ENCODE assay signal across 7 mouse cellular contexts in genomic region chr9:70111869-70112286, GRCm38 (mm10). TPM values are rescaled to one million over a fixed set of nuclear protein-coding genes. Genes with fewer than 3 reads are reported as not detected.
DNase-seq lines count a peak whose midpoint lies in the region; ATAC-seq lines count a peak whose summit lies in the region.

No protein-coding gene starts in this region.

- H3K4me2 ChIP-seq in forebrain, embryonic 13.5 days, result peak overlapping the region; percentile 55
- peak overlapping the region; percentile 53 for H3K4me2 ChIP-seq in limb, embryonic 11.5 days (ENCODE audit: low read depth, severe bottlenecking)
- peak overlapping the region; percentile 46 for H3K4me2 ChIP-seq in stomach, embryonic 16.5 days (ENCODE audit: low read depth, low read length)

- DNase-seq in limb, embryonic 11.5 days (ENCODE audit: low spot score), result peak; percentile 52
- no peak for DNase-seq in frontal cortex, postnatal 25 days (ENCODE audit: low spot score in 2 of 2)
- DNase-seq in layer of hippocampus, adult 11-12 months (ENCODE audit: low spot score), result no peak

- no peaks in the 10 kb centered on the region for H3K9me3 ChIP-seq in megakaryocyte, embryonic 14.5 days
- no peaks in the 10 kb centered on the region for H3K9me3 ChIP-seq in forebrain, embryonic 13.5 days (replicated peaks)
- H3K9me3 ChIP-seq in limb, embryonic 11.5 days (ENCODE audit: control insufficient read depth, low read length), result no peaks in the 10 kb centered on the region
- H3K9me3 ChIP-seq in stomach, embryonic 16.5 days (replicated peaks; ENCODE audit: control insufficient read depth, low read length), result no peaks in the 10 kb centered on the region

- peak overlapping the region; percentile 48 for H3K9ac ChIP-seq in forebrain, embryonic 13.5 days
- peak overlapping the region; percentile 40; the same call in 1 of the 2 replicates for H3K9ac ChIP-seq in limb, embryonic 11.5 days (ENCODE audit: low read length)
- peak overlapping the region; percentile 33; the same call in 1 of the 2 replicates for H3K9ac ChIP-seq in stomach, embryonic 16.5 days (ENCODE audit: low read length)

- H3K36me3 ChIP-seq in megakaryocyte, embryonic 14.5 days (replicated peaks; ENCODE audit: low read length), result no peaks in the 10 kb centered on the region
- H3K36me3 ChIP-seq in forebrain, embryonic 13.5 days (ENCODE audit: poor library complexity, severe bottlenecking), result no peaks in the 10 kb centered on the region
- no peaks in the 10 kb centered on the region for H3K36me3 ChIP-seq in limb, embryonic 11.5 days (ENCODE audit: control insufficient read depth, insufficient read depth, low read length)
- H3K36me3 ChIP-seq in stomach, embryonic 16.5 days (ENCODE audit: control insufficient read depth, insufficient read depth, low read length), result no peaks in the 10 kb centered on the region

- 1% methylated on average over 10 of the region's 10 CpGs for WGBS in forebrain, embryonic 13.5 days
- WGBS in limb, embryonic 11.5 days, result 4% methylated on average over 10 of the region's 10 CpGs
- 5% methylated on average over 10 of the region's 10 CpGs for WGBS in stomach, embryonic 16.5 days

- H3K4me1 ChIP-seq in megakaryocyte, embryonic 14.5 days, result no peaks in the 10 kb centered on the region; the same call in 1 of the 2 replicates
- peaks cover 19% of the 10 kb centered on the region for H3K4me1 ChIP-seq in forebrain, embryonic 13.5 days
- H3K4me1 ChIP-seq in limb, embryonic 11.5 days (ENCODE audit: control insufficient read depth, insufficient read depth, low read length), result no peaks in the 10 kb centered on the region
- H3K4me1 ChIP-seq in stomach, embryonic 16.5 days (ENCODE audit: control insufficient read depth, insufficient read depth, low read length), result peaks cover 6% of the 10 kb centered on the region; the same call in 1 of the 2 replicates

- no peak for ATAC-seq in megakaryocyte, adult 5-6 weeks (ENCODE audit: poor library complexity, severe bottlenecking)
- peak; percentile 78 for ATAC-seq in forebrain, embryonic 13.5 days
- ATAC-seq in limb, embryonic 11.5 days (ENCODE audit: insufficient number of reproducible peaks, low FRiP score, low TSS enrichment, low read depth), result 0 out of 2 replicates have a peak, but pooled peaks have one; percentile 54
- 0 out of 2 replicates have a peak, but pooled peaks have one; percentile 23 for ATAC-seq in stomach, embryonic 16.5 days (ENCODE audit: insufficient read depth, low FRiP score)

- peak overlapping the region; percentile 1 for H3K4me3 ChIP-seq in megakaryocyte, embryonic 14.5 days (replicated peaks)
- peak overlapping the region; percentile 23 for H3K4me3 ChIP-seq in forebrain, embryonic 13.5 days
- peak overlapping the region; percentile 17; the same call in 1 of the 2 replicates for H3K4me3 ChIP-seq in limb, embryonic 11.5 days (ENCODE audit: low read depth, low read length)
- peak overlapping the region; percentile 19; the same call in 1 of the 2 replicates for H3K4me3 ChIP-seq in stomach, embryonic 16.5 days (replicated peaks; ENCODE audit: low read length)

- peaks cover 46% of the 10 kb centered on the region for H3K27me3 ChIP-seq in megakaryocyte, embryonic 14.5 days (replicated peaks)
- H3K27me3 ChIP-seq in forebrain, embryonic 13.5 days, result no peaks in the 10 kb centered on the region
- H3K27me3 ChIP-seq in limb, embryonic 11.5 days (ENCODE audit: control insufficient read depth, insufficient read depth, low read length), result no peaks in the 10 kb centered on the region
- no peaks in the 10 kb centered on the region for H3K27me3 ChIP-seq in stomach, embryonic 16.5 days (ENCODE audit: control insufficient read depth, insufficient read depth, low read length)

- H3K27ac ChIP-seq in forebrain, embryonic 13.5 days, result no peak overlapping the region
- no peak overlapping the region for H3K27ac ChIP-seq in limb, embryonic 11.5 days (replicated peaks; ENCODE audit: low read depth, low read length)
- no peak overlapping the region for H3K27ac ChIP-seq in stomach, embryonic 16.5 days (ENCODE audit: low read length)

RNA-seq across cellular contexts. Expression of gene Fam81a, which starts 30.5 kb away (rescaled TPM):
- not detected in 2 replicates for polyA plus RNA-seq in megakaryocyte, embryonic 14.5 days (2012; ENCODE audit: insufficient read depth, low replicate concordance)
- not detected in 2 replicates for total RNA-seq in megakaryocyte, adult 5-6 weeks (2015)
- total RNA-seq in megakaryocyte, adult 5-6 weeks (2017), result 0.07 TPM in 1 of 2 replicates, not detected in the other
- polyA plus RNA-seq in forebrain, embryonic 13.5 days (2015; fragmentation: Nextera tagmentation; extraction: Ambion mirVana), result 5.1 and 8.0 TPM in 2 replicates
- 1.7 and 2.3 TPM in 2 replicates for polyA plus RNA-seq in limb, embryonic 11.5 days (2014; fragmentation: Nextera tagmentation; extraction: Ambion mirVana)
- polyA plus RNA-seq in stomach, embryonic 16.5 days (2015; fragmentation: Nextera tagmentation; extraction: Ambion mirVana), result 10.3 and 11.1 TPM in 2 replicates
